Mouse (Mus musculus): ENCODE measurements around the gene Slc9b1.

GRCm38 (mm10) chr3:135439651-135440050 is 91.8 kb downstream of the Slc9b1 start:
- TF ChIP-seq CTCF (IDR thresholded peaks at IDR 0.05; ENCODE audit: extremely low read depth, insufficient read depth, low read length) (no peak), POLR2A (IDR thresholded peaks at IDR 0.05; ENCODE audit: extremely low read depth, insufficient read depth, low read length) (no peak)
